Mouse (Mus musculus) adrenal gland, adult (tissue): Measurements from ENCODE around the gene Nup188.

Experiments used
- DNase-seq, 2 experiments: peaks; one replicate each; pipeline ENCODE4 v3.0.0; 2022 to 2023; ENCODE audit warnings: low spot score in 1 of 2; ENCODE audit not compliant: inconsistent age in 2 of 2

Nup188 gene

GRCm38 (mm10) chr2:30283193-30283592, 3.0 kb upstream of the Nup188 start:
- DNase-seq: peak in 1 of 2 experiments; percentile 46

- DNase-seq: no peak
Observed at GRCm38 (mm10) chr2:30285004-30285403, 1.2 kb upstream of the Nup188 start.

GRCm38 (mm10) chr2:30285416-30286181, 598 bp upstream of the Nup188 start:
- peak in 1 of 2 experiments; percentile 73 for DNase-seq

- DNase-seq: peak in 1 of 2 experiments; percentile 66
Observed at GRCm38 (mm10) chr2:30287027-30287373, 803 bp downstream of the Nup188 start.

- DNase-seq: peak in 1 of 2 experiments; percentile 53
Observed at GRCm38 (mm10) chr2:30299525-30299924, 13.3 kb downstream of the Nup188 start.

GRCm38 (mm10) chr2:30299966-30300365, 13.8 kb downstream of the Nup188 start:
- peak in 1 of 2 experiments; percentile 41 for DNase-seq

- no peak for DNase-seq
Observed at GRCm38 (mm10) chr2:30306087-30306486, 19.9 kb downstream of the Nup188 start.

GRCm38 (mm10) chr2:30309351-30309750, 23.2 kb downstream of the Nup188 start:
- no peak for DNase-seq

GRCm38 (mm10) chr2:30311481-30311880, 25.3 kb downstream of the Nup188 start:
- DNase-seq: peak; percentile 32 to 77

GRCm38 (mm10) chr2:30316136-30316535, 29.9 kb downstream of the Nup188 start:
- DNase-seq: no peak

GRCm38 (mm10) chr2:30316955-30317354, 30.8 kb downstream of the Nup188 start:
- DNase-seq: no peak

GRCm38 (mm10) chr2:30319260-30319659, 33.1 kb downstream of the Nup188 start:
- DNase-seq: no peak

GRCm38 (mm10) chr2:30323111-30323510, 36.9 kb downstream of the Nup188 start:
- peak; percentile 31 to 68 for DNase-seq

- DNase-seq: peak in 1 of 2 experiments; percentile 81
Observed at GRCm38 (mm10) chr2:30325296-30325695, 39.1 kb downstream of the Nup188 start.

- peak; percentile 23 to 75 for DNase-seq
Observed at GRCm38 (mm10) chr2:30327276-30327675, 41.1 kb downstream of the Nup188 start.

- DNase-seq: peak in 1 of 2 experiments; percentile 62
Observed at GRCm38 (mm10) chr2:30328791-30329190, 42.6 kb downstream of the Nup188 start.

GRCm38 (mm10) chr2:30335324-30335723, 49.1 kb downstream of the Nup188 start:
- DNase-seq: no peak

GRCm38 (mm10) chr2:30336174-30336915, 50.1 kb downstream of the Nup188 start:
- DNase-seq: peak; percentile 33 to 64

GRCm38 (mm10) chr2:30337179-30337578, 51.0 kb downstream of the Nup188 start:
- DNase-seq: peak; percentile 81 to 93

- peak; percentile 22 to 69 for DNase-seq
Observed at GRCm38 (mm10) chr2:30342061-30342460, 55.9 kb downstream of the Nup188 start.

GRCm38 (mm10) chr2:30342544-30342943, 56.3 kb downstream of the Nup188 start:
- DNase-seq: no peak

GRCm38 (mm10) chr2:30343601-30344137, 57.5 kb downstream of the Nup188 start:
- peak; percentile 80 to 90 for DNase-seq
